ENCODE assay signal across 8 mouse cellular contexts in genomic region chr6:114915915-114916714, GRCm38 (mm10). TPM values are rescaled to one million over a fixed set of nuclear protein-coding genes. Genes with fewer than 3 reads are reported as not detected.
A peak's percentile ranks its signal among the peaks of the same experiment; 100 is the strongest.
DNase-seq lines count a peak whose midpoint lies in the region; ATAC-seq and TF ChIP-seq lines count a peak whose summit lies in the region.

No protein-coding gene starts in this region.

- H3K4me2 ChIP-seq in heart, embryonic 15.5 days: peak overlapping the region; percentile 69
- peak overlapping the region; percentile 57 for H3K4me2 ChIP-seq in liver, postnatal 0 days (ENCODE audit: low read depth, low read length)

- TF ChIP-seq CTCF in liver, postnatal 0 days (IDR thresholded peaks at IDR 0.05; ENCODE audit: low read depth): no peak

- peaks cover 84% of the 10 kb centered on the region for H3K4me1 ChIP-seq in heart, embryonic 15.5 days (replicated peaks)
- H3K4me1 ChIP-seq in liver, postnatal 0 days (ENCODE audit: insufficient read depth): peaks cover 47% of the 10 kb centered on the region

- TF ChIP-seq EP300 in liver, postnatal 0 days (IDR thresholded peaks at IDR 0.05; ENCODE audit: low read depth): no peak

- no peak for ATAC-seq in heart, embryonic 15.5 days (replicated peaks; ENCODE audit: insufficient number of reproducible peaks, insufficient read depth, low FRiP score, low read depth)
- no peak for ATAC-seq in liver, postnatal 0 days

- H3K9ac ChIP-seq in heart, embryonic 15.5 days: peak overlapping the region; percentile 13; the same call in 1 of the 2 replicates
- H3K9ac ChIP-seq in liver, postnatal 0 days (replicated peaks): 0 out of 2 replicates have a peak overlapping the region, but pooled peaks have one; percentile 28

- H3K9me3 ChIP-seq in heart, embryonic 15.5 days (replicated peaks): no peaks in the 10 kb centered on the region
- no peaks in the 10 kb centered on the region for H3K9me3 ChIP-seq in liver, postnatal 0 days (ENCODE audit: low read length)

- peak overlapping the region; percentile 76 for H3K4me3 ChIP-seq in heart, embryonic 15.5 days
- 0 out of 2 replicates have a peak overlapping the region, but pooled peaks have one; percentile 11 for H3K4me3 ChIP-seq in liver, postnatal 0 days (ENCODE audit: low read depth, low read length)

- H3K36me3 ChIP-seq in heart, embryonic 15.5 days: no peaks in the 10 kb centered on the region
- H3K36me3 ChIP-seq in liver, postnatal 0 days (replicated peaks; ENCODE audit: insufficient read depth, low read length): no peaks in the 10 kb centered on the region

- peak; percentile 66 for DNase-seq in CD4-positive helper T cell, adult 2 months (ENCODE audit: low read depth, low spot score)
- DNase-seq in NIH3T3 (ENCODE audit: low read depth): peak; percentile 83
- DNase-seq in liver, postnatal 0 days: peak; percentile 49
- DNase-seq in retina, embryonic 14.5 days (ENCODE audit: low spot score): no peak
- no peak for DNase-seq in right cerebral cortex, adult 18-20 months
- DNase-seq in cerebellum, adult 11-12 months: no peak
- DNase-seq in adrenal gland, adult 18-20 months (ENCODE audit: low spot score in 2 of 2): no peak

- no peaks in the 10 kb centered on the region for H3K27me3 ChIP-seq in heart, embryonic 15.5 days
- H3K27me3 ChIP-seq in liver, postnatal 0 days (ENCODE audit: insufficient read depth, low read length): no peaks in the 10 kb centered on the region

- 36% methylated on average over 19 of the region's 19 CpGs for WGBS in heart, embryonic 15.5 days
- WGBS in liver, postnatal 0 days (ENCODE audit: insufficient replicate concordance): 38% methylated on average over 19 of the region's 19 CpGs

- peak overlapping the region; percentile 88 for H3K27ac ChIP-seq in heart, embryonic 15.5 days
- peak overlapping the region; percentile 56; the same call in 1 of the 2 replicates for H3K27ac ChIP-seq in liver, postnatal 0 days (ENCODE audit: low read depth)

RNA-seq across cellular contexts. Expression of gene Vgll4, which starts 53.7 kb away (rescaled TPM):
- 65.4 and 69.6 TPM in 2 replicates for polyA plus RNA-seq in heart, embryonic 15.5 days (2015; fragmentation: Nextera tagmentation; extraction: Ambion mirVana)
- 11.9 and 14.7 TPM in 2 replicates for polyA plus RNA-seq in liver, postnatal 0 days (2015; fragmentation: Nextera tagmentation; extraction: Ambion mirVana)
- total RNA-seq in adrenal gland, adult 18-20 months (2021): 10 to 100 TPM; 50.6 to 80.7 TPM

Comparison
In these comparisons a context has a peak if more than half of its experiments do, and no peak if none do; other contexts are left out.
1. DNase-seq: peak in CD4-positive helper T cell, adult 2 months (single experiment), NIH3T3 (single experiment) and liver, postnatal 0 days (single experiment); none in retina, embryonic 14.5 days (single experiment), right cerebral cortex, adult 18-20 months (single experiment), cerebellum, adult 11-12 months (single experiment) and adrenal gland, adult 18-20 months (0 of 2).